Mouse (Mus musculus) hindbrain, embryonic 15.5 days (tissue): ENCODE data around the gene Fam189b. TPM values are rescaled to one million over a fixed set of nuclear protein-coding genes. Genes with fewer than 3 reads are reported as not detected.

Experiments
- ATAC-seq: fragments of 200-750 bp; cut with Nextera tagmentation; 2 replicates; pipeline ENCODE4 v1.8.0; 2017; ENCODE audit warnings: low read depth, moderate number of reproducible peaks, moderate TSS enrichment; ENCODE audit not compliant: low FRiP score
- H3K27ac ChIP-seq: fragments of 300-500 bp; sonication (generic); replicated peaks from 2 replicates; pipeline ENCODE4 v1.5.1; 2015; ENCODE audit warnings: mild to moderate bottlenecking, inconsistent platforms
- H3K27me3 ChIP-seq: fragments of 300-500 bp; sonication (generic); 2 replicates; pipeline ENCODE4 v1.6.1; 2015; ENCODE audit warnings: control low read depth, inconsistent platforms
- H3K36me3 ChIP-seq: fragments of 300-500 bp; sonication (generic); 2 replicates; pipeline ENCODE4 v1.6.1; 2015; ENCODE audit warnings: control low read depth, inconsistent platforms
- H3K4me1 ChIP-seq: fragments of 300-500 bp; sonication (generic); replicated peaks from 2 replicates; pipeline ENCODE4 v1.6.1; 2015; ENCODE audit warnings: control low read depth, inconsistent platforms
- H3K4me2 ChIP-seq: fragments of 300-500 bp; sonication (generic); 2 replicates; pipeline ENCODE4 v1.6.1; 2015; ENCODE audit warnings: moderate library complexity, mild to moderate bottlenecking, inconsistent platforms
- H3K4me3 ChIP-seq: fragments of 300-500 bp; sonication (generic); 2 replicates; pipeline ENCODE4 v1.5.1; 2015; ENCODE audit warnings: mild to moderate bottlenecking, inconsistent platforms
- H3K9ac ChIP-seq: fragments of 300-500 bp; sonication (generic); 2 replicates; pipeline ENCODE4 v1.6.1; 2015; ENCODE audit warnings: inconsistent platforms
- H3K9me3 ChIP-seq: fragments of 300-500 bp; sonication (generic); 2 replicates; pipeline ENCODE4 v1.6.1; 2016; ENCODE audit warnings: control low read depth, inconsistent platforms
- WGBS: fragments of 180-500 bp; shearing (Covaris S2); methylation state at CpG from one replicate; pipeline ENCODE4 v1.1.7; 2015; 5-methylcytosine and 5-hydroxymethylcytosine counted together
- polyA plus RNA-seq: library from polyadenylated mRNA; unstranded; fragments of >200 nt; fragmentation: Nextera tagmentation; extraction: Ambion mirVana; gene quantifications from 2 replicates; pipeline ENCODE4 v1.2.1, GENCODE M21; 2015

The Fam189b gene
- polyA plus RNA-seq, 1 experiment from 2014 or later = 39.2 TPM

DNA sequence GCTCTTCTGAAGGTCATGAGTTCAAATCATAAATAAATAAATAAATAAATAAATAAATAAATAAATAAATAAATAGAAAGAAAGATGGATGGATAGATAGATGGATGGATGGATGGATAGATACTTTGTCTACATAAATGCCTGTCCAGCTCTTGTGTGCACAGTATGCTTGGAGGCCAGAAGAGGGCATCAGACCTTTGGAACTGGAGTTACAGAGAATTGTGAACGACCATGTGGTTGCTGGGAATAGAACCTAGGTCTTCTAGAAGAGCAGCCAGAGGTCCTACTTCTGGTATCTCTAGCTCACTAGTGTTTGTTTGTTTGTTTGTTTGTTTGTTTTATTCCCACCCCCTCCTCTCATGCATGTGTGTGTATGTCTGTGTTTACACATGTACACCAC is 10.4 kb downstream of the Fam189b start:
- Histone ChIP-seq H3K4me3 (no peak overlapping the region), H3K27ac (no peak overlapping the region), H3K9ac (no peak overlapping the region), H3K4me1 (peaks cover 8% of the 10 kb centered on the region), H3K27me3 (no peaks in the 10 kb centered on the region), H3K4me2 (no peak overlapping the region), H3K9me3 (no peaks in the 10 kb centered on the region), H3K36me3 (peaks cover 3% of the 10 kb centered on the region)
- WGBS = 65% methylated on average over 1 of the region's 1 CpGs
- no peak for ATAC-seq

- no peaks in the 10 kb centered on the region for H3K27me3 ChIP-seq
- peaks cover 8% of the 10 kb centered on the region for H3K4me1 ChIP-seq
- no peak overlapping the region for H3K9ac ChIP-seq
- 88% methylated on average over 2 of the region's 2 CpGs for WGBS
- no peak overlapping the region for H3K4me2 ChIP-seq
- H3K27ac ChIP-seq = no peak overlapping the region
- no peaks in the 10 kb centered on the region; the same call in 1 of the 2 replicates for H3K36me3 ChIP-seq
- H3K4me3 ChIP-seq = no peak overlapping the region
- no peak for ATAC-seq
- H3K9me3 ChIP-seq = no peaks in the 10 kb centered on the region
Observed at GRCm38 (mm10) chr3:89193853-89194252, 10.9 kb downstream of the Fam189b start.

DNA sequence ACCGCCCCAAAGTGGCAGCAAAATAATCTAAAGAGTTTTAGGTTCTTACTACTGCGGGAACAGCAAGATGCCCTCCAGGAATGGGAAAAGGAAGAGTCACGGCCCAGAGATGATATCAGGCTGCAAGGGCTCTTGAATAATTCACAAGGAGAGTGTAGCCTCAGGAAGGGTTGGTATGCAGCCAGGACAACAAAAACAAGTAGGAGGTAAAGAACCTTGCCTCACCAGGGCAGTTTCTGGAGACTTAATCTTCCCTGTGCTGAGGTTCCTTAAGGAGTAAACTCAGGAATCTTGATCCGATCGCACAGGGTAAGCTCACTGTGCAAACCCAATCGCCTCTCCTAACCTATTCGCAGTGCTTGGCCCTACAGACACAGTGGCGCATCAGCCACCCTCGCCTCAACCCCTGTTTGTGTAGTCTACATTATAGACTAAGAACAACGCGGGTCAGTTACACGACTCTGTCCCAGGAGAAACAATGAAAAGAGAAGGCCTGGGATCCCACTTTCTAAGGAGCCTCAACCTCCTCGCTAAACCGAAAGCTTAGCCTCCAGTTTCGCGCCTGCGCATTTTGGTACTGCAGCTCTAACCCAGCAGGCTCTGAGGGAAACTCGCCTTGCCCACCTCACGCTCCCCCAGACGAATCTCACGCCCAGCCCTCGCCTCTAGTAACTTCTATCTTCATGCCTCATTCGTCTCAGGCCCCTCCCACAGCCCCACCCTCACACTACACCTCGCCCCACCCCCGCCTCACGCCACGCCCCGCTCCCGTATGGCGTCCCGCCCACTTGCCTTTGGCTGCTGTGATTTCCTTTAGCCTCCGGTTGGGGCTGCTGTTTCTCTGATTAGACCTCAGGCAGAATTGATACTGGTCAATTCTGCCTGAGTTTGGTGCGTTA is 13.3 kb downstream of the Fam189b start:
- H3K36me3 ChIP-seq = no peaks in the 10 kb centered on the region
- H3K4me3 ChIP-seq = peak overlapping the region; percentile 34
- H3K9me3 ChIP-seq = no peaks in the 10 kb centered on the region
- H3K27me3 ChIP-seq = no peaks in the 10 kb centered on the region
- H3K4me2 ChIP-seq = peak overlapping the region; percentile 60
- H3K27ac ChIP-seq = peak overlapping the region; percentile 69
- ATAC-seq = peak; percentile 95
- WGBS = 8% methylated on average over 33 of the region's 33 CpGs
- peak overlapping the region; percentile 41 for H3K9ac ChIP-seq
- peaks cover 8% of the 10 kb centered on the region for H3K4me1 ChIP-seq

DNA sequence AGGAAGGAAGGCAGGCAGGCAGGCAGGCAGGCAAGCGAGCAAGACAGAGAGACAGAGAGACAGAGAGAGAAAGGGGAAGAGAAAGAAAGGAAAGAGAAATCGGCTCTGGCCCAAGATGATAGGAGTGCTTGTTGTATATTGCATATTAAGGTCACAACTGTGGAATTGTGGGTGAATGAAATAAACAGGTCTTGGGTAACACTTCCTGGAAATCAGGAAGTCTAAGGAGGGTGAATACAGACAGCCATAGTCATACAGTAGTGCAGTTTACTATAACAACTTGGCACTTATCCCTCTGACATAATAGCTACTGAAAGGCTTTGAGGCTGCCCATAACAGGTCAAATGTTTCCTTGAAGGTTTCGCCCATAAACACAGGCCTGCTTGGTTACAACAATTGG is 16.9 kb downstream of the Fam189b start:
- Histone ChIP-seq H3K27me3 (no peaks in the 10 kb centered on the region), H3K9ac (no peak overlapping the region), H3K9me3 (no peaks in the 10 kb centered on the region), H3K4me3 (no peak overlapping the region), H3K4me1 (peaks cover 13% of the 10 kb centered on the region), H3K4me2 (no peak overlapping the region), H3K36me3 (peaks cover 3% of the 10 kb centered on the region; the same call in 1 of the 2 replicates), H3K27ac (no peak overlapping the region)
- 82% methylated on average over 3 of the region's 3 CpGs for WGBS
- no peak for ATAC-seq

- H3K9me3 ChIP-seq = no peaks in the 10 kb centered on the region
- peak within 1 kb of the TSS; percentile 56 for H3K4me3 ChIP-seq
- ATAC-seq = peak; percentile 92
- no peaks in the 10 kb centered on the region for H3K27me3 ChIP-seq
- peak within 1 kb of the TSS; percentile 52 for H3K9ac ChIP-seq
- peaks cover 5% of the 10 kb centered on the region for H3K4me1 ChIP-seq
- peak within 1 kb of the TSS; percentile 68 for H3K4me2 ChIP-seq
- 0 out of 2 replicates have a peak within 1 kb of the TSS, but pooled peaks have one; percentile 68 for H3K27ac ChIP-seq
- WGBS = 26% methylated on average over 13 of the region's 13 CpGs
- H3K36me3 ChIP-seq = peaks cover 21% of the 10 kb centered on the region
Observed at GRCm38 (mm10) chr3:89202253-89203141, 19.6 kb downstream of the Fam189b start, which contains the start of gene Gba. Gene Gba, plus strand, starts transcription at chr3:89202928.

DNA sequence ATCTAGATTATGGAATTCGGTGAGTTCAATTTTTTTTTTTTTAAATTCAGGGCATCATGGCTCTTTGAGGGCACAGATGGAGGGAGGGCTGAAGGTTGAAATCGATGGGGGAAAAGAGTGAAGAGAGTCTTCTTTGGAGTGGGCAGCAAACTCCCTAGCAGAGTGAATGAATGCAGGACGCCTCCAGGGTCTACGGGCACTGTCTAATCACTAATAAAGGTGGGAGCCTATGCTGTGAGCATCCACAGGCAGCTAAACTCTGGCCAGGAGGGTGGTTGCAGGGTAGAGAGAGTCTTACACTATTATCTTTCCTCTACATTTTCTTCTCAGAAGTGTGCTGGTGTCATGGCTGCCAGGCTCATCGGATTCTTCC is 20.2 kb downstream of the Fam189b start:
- Histone ChIP-seq H3K4me2 (peak overlapping the region; percentile 68), H3K9ac (peak overlapping the region; percentile 52), H3K4me3 (peak overlapping the region; percentile 56), H3K9me3 (no peaks in the 10 kb centered on the region), H3K4me1 (peaks cover 5% of the 10 kb centered on the region), H3K36me3 (peaks cover 27% of the 10 kb centered on the region), H3K27me3 (no peaks in the 10 kb centered on the region), H3K27ac (0 out of 2 replicates have a peak overlapping the region, but pooled peaks have one; percentile 68)
- WGBS = 41% methylated on average over 5 of the region's 5 CpGs
- ATAC-seq = peak; percentile 35; the same call in 1 of the 2 replicates

- ATAC-seq = no peak
- 95% methylated on average over 7 of the region's 7 CpGs for WGBS
- Histone ChIP-seq H3K4me1 (peaks cover 5% of the 10 kb centered on the region), H3K27me3 (no peaks in the 10 kb centered on the region), H3K4me2 (no peak overlapping the region), H3K4me3 (no peak overlapping the region), H3K9me3 (no peaks in the 10 kb centered on the region), H3K27ac (no peak overlapping the region), H3K9ac (no peak overlapping the region), H3K36me3 (peaks cover 48% of the 10 kb centered on the region)
Observed at GRCm38 (mm10) chr3:89206079-89206478, 23.1 kb downstream of the Fam189b start.

- Histone ChIP-seq H3K9me3 (no peaks in the 10 kb centered on the region), H3K4me2 (no peak overlapping the region), H3K27me3 (no peaks in the 10 kb centered on the region), H3K4me3 (no peak overlapping the region), H3K36me3 (peaks cover 48% of the 10 kb centered on the region), H3K9ac (no peak overlapping the region), H3K4me1 (peaks cover 11% of the 10 kb centered on the region), H3K27ac (no peak overlapping the region)
- WGBS = 84% methylated on average over 2 of the region's 2 CpGs
- no peak for ATAC-seq
Observed at GRCm38 (mm10) chr3:89206695-89207094, 23.8 kb downstream of the Fam189b start.

DNA sequence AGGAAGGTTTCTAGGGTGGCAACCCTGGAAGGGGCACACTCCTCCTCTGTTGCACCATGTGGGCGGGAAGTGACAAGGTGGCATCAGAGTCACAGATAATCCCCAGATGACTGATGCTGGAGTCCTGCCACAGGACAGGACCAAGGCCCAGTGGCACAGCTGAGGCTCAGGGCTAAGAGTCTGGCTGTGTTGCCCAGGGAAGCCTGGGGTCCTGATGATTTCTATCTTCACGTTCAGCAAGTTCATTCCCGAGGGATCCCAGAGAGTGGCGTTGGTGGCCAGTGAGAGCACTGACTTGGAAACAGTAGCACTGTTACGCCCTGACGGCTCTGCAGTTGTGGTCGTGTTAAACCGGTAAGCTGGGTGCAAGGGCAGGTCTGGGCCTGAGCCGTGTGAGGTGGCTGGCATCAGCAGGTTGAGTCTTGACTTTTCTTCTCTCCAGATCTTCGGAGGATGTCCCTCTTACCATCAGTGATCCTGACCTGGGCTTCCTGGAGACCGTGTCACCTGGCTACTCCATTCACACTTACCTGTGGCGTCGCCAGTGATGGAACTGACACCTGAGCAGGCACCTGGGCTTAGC is 25.2 kb downstream of the Fam189b start:
- Histone ChIP-seq H3K4me3 (no peak overlapping the region), H3K27ac (no peak overlapping the region), H3K9ac (no peak overlapping the region), H3K36me3 (peaks cover 48% of the 10 kb centered on the region), H3K4me1 (peaks cover 25% of the 10 kb centered on the region), H3K27me3 (no peaks in the 10 kb centered on the region), H3K9me3 (no peaks in the 10 kb centered on the region), H3K4me2 (no peak overlapping the region)
- no peak for ATAC-seq
- WGBS = 90% methylated on average over 13 of the region's 13 CpGs

GRCm38 (mm10) chr3:89208736-89209135 is 25.8 kb downstream of the Fam189b start:
- no peaks in the 10 kb centered on the region for H3K9me3 ChIP-seq
- no peak overlapping the region for H3K27ac ChIP-seq
- peaks cover 23% of the 10 kb centered on the region for H3K4me1 ChIP-seq
- WGBS = 90% methylated on average over 6 of the region's 6 CpGs
- no peak overlapping the region for H3K4me2 ChIP-seq
- no peak for ATAC-seq
- H3K9ac ChIP-seq = no peak overlapping the region
- H3K4me3 ChIP-seq = no peak overlapping the region
- H3K36me3 ChIP-seq = peaks cover 48% of the 10 kb centered on the region
- no peaks in the 10 kb centered on the region for H3K27me3 ChIP-seq

DNA sequence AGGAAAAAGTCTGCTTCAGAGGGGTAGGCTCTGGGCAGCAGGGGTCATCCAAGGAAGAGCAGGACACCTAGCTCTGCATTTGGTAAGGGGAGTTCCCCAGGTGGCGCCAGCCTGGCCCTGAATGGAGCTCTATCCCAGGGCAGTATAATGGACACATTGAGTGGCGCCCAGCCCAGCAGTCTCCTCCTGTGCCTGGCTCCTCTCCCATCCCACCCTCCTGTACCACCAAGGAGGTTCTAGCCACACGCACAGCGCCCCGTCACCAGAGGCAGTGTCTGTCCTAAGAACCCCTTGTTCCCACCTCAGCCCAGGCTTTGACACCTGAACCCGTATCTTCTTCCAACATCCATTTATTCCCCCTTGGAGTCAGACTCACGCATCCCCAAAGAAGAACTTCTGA is 26.8 kb downstream of the Fam189b start:
- Histone ChIP-seq H3K27ac (no peak overlapping the region), H3K36me3 (peaks cover 46% of the 10 kb centered on the region), H3K9me3 (no peaks in the 10 kb centered on the region), H3K4me3 (no peak overlapping the region), H3K4me1 (peaks cover 28% of the 10 kb centered on the region), H3K9ac (no peak overlapping the region), H3K4me2 (no peak overlapping the region), H3K27me3 (no peaks in the 10 kb centered on the region)
- WGBS = 94% methylated on average over 7 of the region's 7 CpGs
- ATAC-seq = no peak
